Mouse (Mus musculus) G1E (cell line): ENCODE measurements around the gene Fam43b.

Experiments
- CTCF ChIP-seq: IDR thresholded peaks from 2 replicates; pipeline ENCODE4 v1.5.1; 2012; ENCODE audit warnings: low read depth, low read length, inconsistent platforms, mixed read lengths
- GATA1 ChIP-seq: IDR thresholded peaks from 2 replicates; pipeline ENCODE4 v1.6.1; 2012; ENCODE audit warnings: borderline replicate concordance, low read length, inconsistent platforms, mixed read lengths
- POLR2AphosphoS5 ChIP-seq: IDR thresholded peaks from 2 replicates; pipeline ENCODE4 v1.6.1; 2012; ENCODE audit warnings: low read depth, low read length, inconsistent platforms; ENCODE audit not compliant: insufficient replicate concordance
- TAL1 ChIP-seq: conservative IDR thresholded peaks from 2 replicates; pipeline ENCODE4 v1.6.1; 2012; ENCODE audit warnings: low read depth, low read length, inconsistent platforms, mixed read lengths

DNA sequence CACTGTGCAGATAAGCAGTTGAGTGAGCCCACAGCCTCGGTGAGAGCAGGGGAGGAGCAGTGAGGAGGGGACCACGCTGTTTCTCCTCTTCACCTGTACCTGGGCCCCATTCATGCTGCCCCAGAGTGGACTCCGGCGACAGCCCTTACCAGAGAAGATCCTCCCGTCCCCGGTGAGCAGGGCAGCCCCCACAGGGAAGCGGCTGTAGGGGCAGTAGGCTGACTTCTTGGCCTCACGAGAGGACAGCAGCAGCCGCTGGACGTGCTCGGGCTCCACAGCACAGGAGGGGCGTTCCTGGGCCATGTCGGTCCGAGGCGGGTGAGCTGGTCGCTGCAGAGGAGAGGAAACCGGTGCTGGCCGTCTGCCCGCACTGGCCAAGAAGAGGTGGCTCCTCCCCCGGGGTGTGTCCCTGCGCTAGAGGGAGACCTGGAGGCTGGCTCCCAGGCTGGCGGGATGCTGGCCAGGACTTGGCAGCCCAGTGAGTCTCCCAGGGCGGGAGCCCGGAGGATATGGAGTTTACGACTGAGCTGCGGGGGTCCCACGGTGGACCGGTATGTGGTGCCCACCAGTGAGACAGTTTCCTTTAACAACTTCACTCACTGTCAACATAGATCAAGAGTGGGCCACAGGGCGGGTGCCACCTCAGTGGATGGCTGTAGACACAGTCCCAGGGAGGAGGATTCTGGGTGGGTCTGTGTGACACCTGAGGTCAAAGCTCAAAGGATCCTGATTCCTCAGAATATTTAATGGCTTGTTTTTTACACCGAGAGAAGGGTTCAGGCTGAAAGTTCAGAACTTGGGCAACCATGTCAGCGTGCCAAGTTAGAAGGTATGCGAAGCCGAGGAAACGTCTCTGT, 28.5 kb downstream of the Fam43b start, which contains the start of gene Cda:
- no peak for TF ChIP-seq TAL1
- TF ChIP-seq POLR2AphosphoS5: no peak
- no peak for TF ChIP-seq CTCF
- TF ChIP-seq GATA1: no peak
